Mouse (Mus musculus): ENCODE data around the gene Nprl3. TPM values are rescaled to one million over a fixed set of nuclear protein-coding genes. Genes with fewer than 3 reads are reported as not detected.
"Not testable (repeated sequence)": the region's sequence is repeated elsewhere in the genome, so short reads cannot be mapped to it uniquely, and the experiment has no call there.

The Nprl3 gene
- polyA plus RNA-seq, 1 experiment, result 113 TPM

DNA sequence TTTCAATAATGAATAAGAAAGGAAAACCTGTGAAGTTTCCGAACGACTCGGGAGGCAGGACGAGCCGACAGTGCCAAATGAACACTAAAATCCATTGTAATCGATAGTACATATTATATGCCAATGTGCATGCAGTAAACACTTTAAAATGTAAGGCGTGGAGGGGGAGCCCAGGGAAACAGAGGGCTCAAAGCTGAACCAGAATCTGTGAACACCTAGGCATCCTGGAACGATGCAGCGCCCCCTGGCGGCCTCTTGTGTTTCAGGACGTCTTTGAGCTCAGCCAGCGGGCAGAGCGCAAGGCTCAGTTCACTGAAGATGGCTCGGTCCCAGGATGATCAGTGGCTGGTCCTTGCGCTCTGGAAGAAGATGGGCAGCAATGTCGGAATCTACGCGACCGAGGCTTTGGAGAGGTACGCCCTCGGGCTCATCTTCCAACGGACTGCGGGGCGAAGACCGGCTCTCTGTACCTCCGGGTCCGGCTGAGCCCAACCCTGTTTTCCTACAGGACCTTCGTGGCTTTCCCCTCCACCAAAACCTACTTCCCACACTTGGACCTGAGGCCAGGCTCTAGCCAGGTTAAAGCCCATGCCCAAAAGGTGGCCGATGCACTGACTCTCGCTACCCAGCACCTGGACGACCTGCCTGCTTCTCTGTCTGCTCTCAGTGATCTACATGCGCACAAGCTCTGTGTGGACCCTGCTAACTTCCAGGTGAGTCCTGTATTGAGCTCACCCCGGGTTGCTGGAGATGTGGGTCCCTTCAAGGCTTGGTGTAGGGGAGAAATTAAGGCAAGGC, 19.4 kb upstream of the Nprl3 start, which contains the start of gene Hbq1b:
Gene Hbq1b, plus strand, starts transcription at position 271 of the 798 bp plus-strand sequence.
- not testable (repeated sequence) for TF ChIP-seq GATA1 (IDR thresholded peaks at IDR 0.05; ENCODE audit: low read length)

DNA sequence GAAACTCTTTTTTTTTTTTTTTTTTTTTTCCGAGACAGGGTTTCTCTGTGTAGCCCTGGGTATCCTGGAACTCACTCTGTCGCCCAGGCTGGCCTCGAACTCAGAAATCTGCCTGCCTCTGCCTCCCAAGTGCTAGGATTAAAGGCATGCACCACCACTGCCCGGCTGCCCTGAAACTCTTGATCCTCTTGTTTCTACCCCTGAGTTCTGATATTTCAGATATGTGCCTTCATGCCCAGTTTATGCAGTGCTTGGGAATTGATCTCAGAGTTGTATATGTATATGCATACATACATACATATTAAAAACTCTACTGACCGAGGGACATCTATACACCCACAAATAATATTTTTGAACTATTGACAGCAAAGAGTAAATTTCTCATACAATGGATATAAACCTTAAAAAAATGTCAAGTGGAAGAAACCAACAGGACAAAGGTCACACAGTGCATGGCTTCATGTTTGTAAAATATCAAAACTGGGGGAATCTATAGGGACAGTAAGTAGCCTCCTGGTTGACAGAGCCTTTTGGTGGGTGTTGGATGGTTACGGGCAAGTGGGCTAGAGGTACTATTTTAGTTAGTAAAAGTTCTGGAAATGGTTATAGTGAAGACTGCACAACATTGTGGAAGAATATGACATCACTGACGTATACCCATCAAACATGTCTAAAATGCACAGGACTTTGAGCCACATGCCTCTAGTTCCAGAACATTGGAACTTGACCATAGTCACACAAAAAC, 17.7 kb upstream of the Nprl3 start:
- TF ChIP-seq GATA1 (IDR thresholded peaks at IDR 0.05; ENCODE audit: low read length), result no peak

DNA sequence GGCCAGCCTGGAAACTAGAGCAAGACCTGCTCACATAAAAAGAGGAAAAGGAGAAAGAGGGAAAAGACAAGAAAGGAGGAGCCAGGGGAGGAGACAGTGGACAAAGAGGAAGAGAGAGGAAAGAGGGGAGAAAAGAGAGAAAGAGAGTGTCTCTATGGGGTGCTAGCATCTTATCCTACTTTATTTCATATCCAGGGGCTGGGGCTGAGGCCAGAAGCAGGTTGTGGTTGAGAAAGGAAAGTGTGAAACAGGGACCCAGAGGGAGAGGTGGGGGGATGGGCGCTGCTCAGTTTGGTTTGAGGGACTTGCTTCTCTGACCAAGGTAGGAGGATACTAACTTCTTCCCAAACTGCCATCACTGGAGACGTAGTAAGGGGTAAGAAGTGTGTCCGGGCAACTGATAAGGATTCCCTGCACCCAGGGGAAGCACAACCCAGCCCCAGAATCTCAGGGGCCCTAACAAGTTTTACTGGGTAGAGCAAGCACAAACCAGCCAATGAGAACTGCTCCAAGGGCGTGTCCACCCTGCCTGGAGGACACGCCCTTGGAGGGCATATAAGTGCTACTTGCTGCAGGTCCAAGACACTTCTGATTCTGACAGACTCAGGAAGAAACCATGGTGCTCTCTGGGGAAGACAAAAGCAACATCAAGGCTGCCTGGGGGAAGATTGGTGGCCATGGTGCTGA, 15.7 kb upstream of the Nprl3 start, which contains the start of gene Hba-a1:
Gene Hba-a1, plus strand, starts transcription at position 421 of the 687 bp plus-strand sequence.
- not testable (repeated sequence) for TF ChIP-seq GATA1 (IDR thresholded peaks at IDR 0.05; ENCODE audit: low read length)

DNA sequence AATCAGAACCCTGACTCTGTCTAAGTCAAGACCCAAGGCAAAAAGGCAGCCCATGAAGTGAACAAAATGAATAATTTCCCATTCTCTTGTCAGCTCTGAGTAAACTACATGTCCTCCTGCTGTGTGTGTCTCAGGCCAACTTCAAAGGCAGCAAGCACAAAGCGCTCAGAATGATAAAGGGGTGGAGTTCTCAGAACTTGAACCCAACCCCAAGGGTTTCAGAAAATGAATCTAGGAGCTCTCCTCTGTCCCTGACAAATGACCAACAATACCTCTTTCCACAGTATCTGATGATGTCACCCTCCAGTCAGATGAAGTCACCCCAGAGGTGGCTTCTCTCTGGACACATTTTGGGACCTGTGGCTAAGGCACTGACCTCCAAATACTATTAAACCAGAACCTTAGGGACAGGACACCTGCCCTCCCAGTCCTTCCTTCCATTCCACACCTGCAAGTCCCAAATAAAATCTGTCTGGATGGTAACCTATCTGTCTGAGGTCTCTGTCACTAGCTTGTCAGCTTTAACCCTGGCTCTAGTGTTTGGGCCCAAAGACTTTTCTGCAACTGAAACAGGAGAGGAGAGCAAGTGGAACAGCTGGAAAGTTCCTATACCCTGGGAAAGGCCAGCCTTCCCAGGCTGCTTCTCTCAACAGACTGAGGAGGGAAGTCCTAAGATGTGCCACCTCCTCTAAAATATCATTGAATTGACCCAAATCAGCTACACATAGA, 14.1 kb upstream of the Nprl3 start:
- no peak for TF ChIP-seq GATA1 (IDR thresholded peaks at IDR 0.05; ENCODE audit: low read length)

DNA sequence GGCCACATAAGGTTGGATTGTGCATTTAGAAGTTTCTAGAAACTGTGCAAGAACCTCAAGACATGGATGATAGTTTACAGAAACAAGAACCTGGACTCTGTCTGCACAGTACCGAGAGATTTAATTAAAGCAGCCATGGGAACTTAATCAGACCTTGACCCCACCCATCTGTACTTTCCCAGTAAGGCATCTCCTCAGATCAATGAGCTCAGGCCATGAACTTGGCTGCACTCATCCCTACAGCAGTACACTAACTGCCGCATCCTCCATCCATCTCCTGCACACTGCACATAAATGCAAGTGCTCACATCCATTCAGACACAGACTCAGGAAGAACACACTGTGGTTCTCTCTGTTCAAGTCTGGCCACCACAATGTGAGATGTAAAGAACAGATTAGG, 13.1 kb upstream of the Nprl3 start:
- no peak for TF ChIP-seq GATA1 (IDR thresholded peaks at IDR 0.05; ENCODE audit: low read length)

DNA sequence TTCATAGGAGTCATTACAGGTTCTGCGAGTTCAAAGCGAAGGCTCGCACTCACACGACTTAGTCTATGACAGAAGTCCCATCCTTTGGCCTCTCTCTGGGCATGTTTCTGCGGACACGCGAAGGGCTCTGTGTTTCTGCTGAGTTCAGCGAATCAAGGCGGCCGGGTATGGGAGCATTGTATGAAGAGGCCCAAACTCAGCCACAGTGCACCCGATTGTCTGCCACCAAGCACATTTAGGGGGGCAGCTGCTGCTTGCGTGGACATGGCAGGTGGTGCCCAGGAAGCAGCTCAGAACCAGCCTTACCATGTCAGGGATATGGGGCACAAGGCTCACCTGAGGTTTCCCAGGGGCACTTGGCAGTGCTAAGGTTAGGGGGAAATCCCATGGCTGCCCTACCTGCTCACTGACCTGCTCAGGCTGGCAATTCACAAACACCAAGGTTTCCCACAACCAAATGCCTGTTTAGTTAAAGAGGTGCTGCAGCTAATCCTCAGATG, 11.0 kb upstream of the Nprl3 start:
- TF ChIP-seq GATA1 (IDR thresholded peaks at IDR 0.05; ENCODE audit: low read length), result no peak

DNA sequence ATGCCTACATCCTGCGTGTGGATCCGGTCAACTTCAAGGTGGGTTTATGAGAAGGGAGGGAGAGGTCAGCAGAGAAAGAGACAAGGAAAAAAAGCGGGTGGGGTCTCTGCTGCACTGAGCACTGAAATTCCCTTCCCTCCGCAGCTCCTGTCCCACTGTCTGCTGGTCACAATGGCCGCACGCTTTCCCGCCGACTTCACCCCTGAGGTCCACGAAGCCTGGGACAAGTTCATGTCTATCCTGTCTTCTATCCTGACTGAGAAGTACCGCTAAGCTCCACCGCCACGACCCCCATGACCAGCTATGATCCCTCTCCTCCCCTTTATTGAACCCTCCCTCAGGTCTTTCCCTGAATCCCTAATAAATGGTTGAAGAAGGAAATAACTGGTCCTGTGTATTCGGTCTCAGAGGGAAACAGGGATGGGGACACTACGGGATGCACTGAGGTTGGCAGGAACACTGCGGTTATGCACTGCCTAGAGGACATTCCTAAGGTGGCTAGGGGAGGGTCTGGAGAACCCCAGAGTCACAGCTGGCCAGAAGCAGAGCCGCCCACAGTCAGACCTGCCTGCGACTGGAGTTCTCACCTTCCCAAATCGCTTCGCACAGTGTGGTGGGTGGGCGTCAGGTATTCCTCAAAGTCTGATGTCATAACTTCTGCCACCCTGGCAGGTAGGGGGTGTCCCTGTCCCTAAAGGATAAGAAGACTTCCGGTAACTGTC, 10.4 kb upstream of the Nprl3 start:
- no peak for TF ChIP-seq GATA1 (IDR thresholded peaks at IDR 0.05; ENCODE audit: low read length)

DNA sequence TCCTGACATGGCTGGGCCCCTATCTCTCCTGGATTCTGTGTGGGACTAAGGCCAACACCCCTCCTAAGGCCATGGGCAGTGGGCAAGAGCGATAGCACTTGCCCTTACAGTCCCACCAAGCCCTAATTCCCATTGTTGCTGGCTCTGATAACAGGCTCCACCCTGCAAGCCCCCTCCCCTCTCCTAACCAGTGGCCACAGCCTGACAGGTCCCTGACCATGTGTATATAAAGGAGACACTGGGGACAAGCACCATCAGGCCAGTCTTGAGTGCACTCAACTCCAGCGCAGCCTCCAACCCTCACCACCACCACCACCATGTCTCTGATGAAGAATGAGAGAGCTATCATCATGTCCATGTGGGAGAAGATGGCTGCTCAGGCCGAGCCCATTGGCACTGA, 8.8 kb upstream of the Nprl3 start, which contains the start of gene Hba-x:
Gene Hba-x, plus strand, starts transcription at position 54 of the 400 bp plus-strand sequence.
- TF ChIP-seq GATA1 (IDR thresholded peaks at IDR 0.05; ENCODE audit: low read length), result no peak

DNA sequence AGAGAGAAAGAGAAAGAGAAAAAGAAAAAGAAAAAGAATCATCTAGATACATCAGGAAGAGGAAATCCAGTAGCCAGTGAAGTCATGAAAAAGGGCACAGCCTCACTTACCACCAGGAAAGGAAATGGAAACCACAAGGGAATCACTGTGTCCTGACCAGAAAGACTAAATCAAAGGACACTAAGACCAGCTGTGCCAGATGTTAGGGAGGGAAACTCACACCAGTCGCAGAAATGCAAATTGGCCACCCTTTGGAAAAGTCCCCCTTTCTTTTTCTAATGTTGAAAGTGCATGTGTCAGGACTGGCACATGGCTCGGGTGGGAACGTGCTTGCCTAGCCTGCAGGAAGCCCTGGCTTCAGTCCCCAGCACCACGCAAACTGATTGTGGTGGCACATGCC, 3.7 kb upstream of the Nprl3 start:
- TF ChIP-seq GATA1 (IDR thresholded peaks at IDR 0.05; ENCODE audit: low read length), result no peak

DNA sequence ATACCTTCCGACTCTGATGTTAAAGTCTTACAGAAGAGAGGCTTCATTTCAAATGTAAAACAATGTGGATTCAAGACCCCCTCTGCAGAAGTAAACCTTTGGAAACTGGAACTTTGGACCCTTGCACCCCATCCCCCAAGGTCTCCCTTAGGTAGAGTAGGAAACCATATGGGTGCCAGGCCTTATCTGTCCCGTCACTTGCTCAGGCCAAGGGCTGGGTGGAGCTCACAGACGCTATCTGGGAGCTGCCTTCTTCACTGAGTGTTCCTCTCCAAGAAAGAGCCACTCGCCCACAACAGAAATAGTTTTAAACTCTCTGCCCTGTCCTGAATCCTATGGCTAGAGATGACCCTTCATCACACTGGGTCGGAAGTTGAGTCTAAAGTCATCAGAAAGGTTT, 1.4 kb upstream of the Nprl3 start:
- TF ChIP-seq GATA1 (IDR thresholded peaks at IDR 0.05; ENCODE audit: low read length), result no peak

DNA sequence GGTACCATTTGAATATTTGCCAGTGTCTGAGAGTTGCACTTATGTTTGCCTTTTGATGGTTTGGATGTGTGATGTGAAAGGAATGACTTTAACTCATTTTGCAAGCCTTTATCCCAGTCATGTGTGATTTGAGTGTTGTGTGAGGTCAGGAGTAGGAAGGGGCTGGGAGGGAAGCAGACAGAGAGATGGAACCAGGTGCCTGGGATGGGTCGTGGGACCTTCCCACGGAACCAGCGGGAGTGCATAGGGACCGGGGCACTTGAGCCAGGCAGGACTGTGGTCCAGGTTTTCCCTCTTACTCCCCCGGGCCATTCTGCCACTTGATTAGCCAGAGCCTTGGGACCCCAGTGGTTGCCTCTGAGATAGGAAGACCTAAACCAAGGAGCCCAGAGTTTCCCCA, 457 bp upstream of the Nprl3 start:
- TF ChIP-seq GATA1 (IDR thresholded peaks at IDR 0.05; ENCODE audit: low read length), result no peak

DNA sequence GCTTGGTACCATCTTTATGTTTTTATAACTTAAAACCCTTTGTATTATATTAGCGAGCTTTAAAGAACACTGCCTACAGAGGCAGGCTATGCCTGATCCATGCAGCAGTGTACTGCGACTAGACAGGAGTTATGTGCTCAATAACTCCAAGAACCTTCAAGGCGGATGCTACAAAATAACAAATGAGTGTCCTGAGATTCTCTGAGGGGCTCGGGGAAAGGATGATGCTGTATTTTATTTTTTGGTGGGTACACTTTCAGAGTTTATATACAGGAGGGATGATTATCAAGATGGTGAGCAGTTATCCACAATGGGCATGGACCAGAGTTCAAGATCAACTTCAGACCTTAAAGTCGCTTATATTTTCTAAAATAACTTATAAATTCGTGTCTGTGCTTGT, 731 bp downstream of the Nprl3 start:
- no peak for TF ChIP-seq GATA1 (IDR thresholded peaks at IDR 0.05; ENCODE audit: low read length)

DNA sequence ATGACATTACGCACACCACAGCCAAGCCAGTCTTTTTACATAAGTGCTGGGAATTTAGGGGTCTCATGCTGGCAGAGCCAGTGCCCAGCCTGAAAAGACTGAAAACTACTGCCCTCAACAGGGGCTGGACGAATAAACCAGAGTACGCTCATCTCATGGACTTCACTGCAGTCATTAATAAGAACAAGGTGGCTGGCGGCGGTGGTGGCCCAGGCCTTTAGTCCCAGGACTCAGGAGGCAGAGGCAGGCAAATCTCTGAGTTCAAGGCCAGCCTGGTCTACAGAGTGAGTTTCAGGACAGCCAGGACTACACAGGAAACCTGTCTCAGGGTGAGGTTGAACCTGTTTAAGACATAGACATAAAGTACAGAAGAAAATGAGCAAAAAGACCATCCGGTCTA, 1.3 kb downstream of the Nprl3 start:
- TF ChIP-seq GATA1 (IDR thresholded peaks at IDR 0.05; ENCODE audit: low read length), result no peak

DNA sequence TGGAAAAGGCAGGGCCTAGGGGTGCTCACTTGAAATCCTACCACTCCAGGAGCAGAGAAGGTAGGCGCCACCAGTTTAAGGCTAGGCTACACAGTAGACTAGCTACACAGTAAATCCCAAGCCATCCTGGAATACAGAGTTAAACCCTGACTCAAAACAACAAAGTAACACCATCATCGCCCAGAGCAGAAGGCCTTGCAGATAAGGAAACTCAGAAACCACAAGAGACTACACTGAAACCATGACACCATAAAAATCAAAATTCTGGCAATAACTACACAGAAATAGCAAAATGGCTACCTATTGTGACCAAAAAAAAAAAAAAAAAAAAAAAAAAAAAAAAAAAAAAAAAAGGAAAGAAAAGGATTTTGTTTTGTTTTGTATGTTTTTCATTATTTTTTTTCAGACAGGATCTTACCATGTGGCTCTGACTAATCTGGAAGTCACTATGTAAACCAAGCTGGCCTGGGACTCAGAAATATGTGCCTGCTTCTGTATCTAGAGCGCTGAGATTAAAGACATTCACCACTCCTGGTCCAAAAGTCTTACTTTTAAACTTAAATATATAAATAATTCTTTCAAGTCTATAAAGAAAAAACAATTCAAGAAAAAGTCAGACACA, 2.3 kb downstream of the Nprl3 start:
- peak; percentile 39 for TF ChIP-seq GATA1 (IDR thresholded peaks at IDR 0.05; ENCODE audit: low read length)

Data from G1E-ER4 (cell line).